Mouse (Mus musculus): Measurements from ENCODE around the gene Dydc2. TPM values are rescaled to one million over a fixed set of nuclear protein-coding genes. Genes with fewer than 3 reads are reported as not detected.

Dydc2 gene
- 0.17 TPM in 1 of 2 replicates, not detected in the other for polyA plus RNA-seq (2015; fragmentation: Nextera tagmentation; extraction: Ambion mirVana)

DNA sequence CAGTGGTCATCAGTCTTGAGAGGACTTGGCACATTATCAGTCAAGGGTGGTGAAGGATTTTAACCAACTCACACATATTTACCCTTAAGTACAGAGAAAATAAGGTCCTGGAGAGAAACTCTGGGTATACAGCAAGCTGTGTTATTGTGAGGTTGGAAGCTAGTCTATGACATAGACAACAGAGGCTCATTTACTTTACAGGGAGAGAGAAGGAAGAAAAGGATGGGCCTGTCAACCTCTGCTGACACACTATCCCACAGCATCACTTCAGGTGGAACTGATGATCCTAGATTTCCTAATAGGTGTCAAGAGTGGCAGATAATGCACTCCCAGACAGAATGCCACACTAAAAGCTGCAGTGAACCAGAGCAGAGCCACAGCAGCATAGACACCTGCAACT lies at the start of gene Dydc2:
Gene Dydc2, minus strand, starts transcription at position 101 of the 400 bp plus-strand sequence.
- Histone ChIP-seq H3K27ac (ENCODE audit: low read length) (no peak within 1 kb of the TSS), H3K27me3 (replicated peaks; ENCODE audit: control insufficient read depth, insufficient read depth, low read length) (no peaks in the 10 kb centered on the region), H3K9ac (ENCODE audit: low read depth, low read length) (no peak within 1 kb of the TSS), H3K4me2 (ENCODE audit: low read depth, low read length) (no peak within 1 kb of the TSS), H3K9me3 (ENCODE audit: control insufficient read depth, low read length) (no peaks in the 10 kb centered on the region), H3K4me3 (ENCODE audit: low read length) (no peak within 1 kb of the TSS), H3K36me3 (ENCODE audit: control insufficient read depth, insufficient read depth, low read length) (no peaks in the 10 kb centered on the region), H3K4me1 (ENCODE audit: control insufficient read depth, insufficient read depth, low read length) (peaks cover 4% of the 10 kb centered on the region; the same call in 1 of the 2 replicates)
- ATAC-seq: no peak

DNA sequence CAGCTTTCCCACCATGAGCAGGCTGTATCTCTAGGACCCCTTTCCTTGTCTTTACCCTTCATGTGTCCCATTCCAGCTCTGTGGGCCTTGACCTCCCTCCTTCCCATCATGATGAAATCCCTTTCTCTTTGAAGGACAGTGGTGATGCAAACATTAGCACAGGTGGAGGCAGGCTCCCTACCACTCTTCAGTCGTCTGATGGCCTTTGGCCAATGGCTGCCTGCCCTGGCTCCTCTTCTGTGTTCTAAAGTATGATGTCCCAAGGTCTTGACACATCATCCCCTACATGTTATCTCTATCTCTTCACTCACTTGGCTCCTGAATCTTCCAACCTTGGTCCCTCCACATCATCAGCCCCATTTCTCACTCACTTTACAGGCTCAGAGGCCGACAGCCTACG lies 47.3 kb upstream of the Dydc2 start:
- Histone ChIP-seq H3K27ac (ENCODE audit: low read length) (no peak overlapping the region), H3K4me1 (ENCODE audit: control insufficient read depth, insufficient read depth, low read length) (no peaks in the 10 kb centered on the region), H3K4me3 (ENCODE audit: low read length) (no peak overlapping the region), H3K36me3 (ENCODE audit: control insufficient read depth, insufficient read depth, low read length) (no peaks in the 10 kb centered on the region), H3K9ac (ENCODE audit: low read depth, low read length) (no peak overlapping the region), H3K9me3 (ENCODE audit: control insufficient read depth, low read length) (no peaks in the 10 kb centered on the region), H3K4me2 (ENCODE audit: low read depth, low read length) (no peak overlapping the region), H3K27me3 (replicated peaks; ENCODE audit: control insufficient read depth, insufficient read depth, low read length) (no peaks in the 10 kb centered on the region)
- ATAC-seq: no peak
- WGBS: 83% methylated on average over 3 of the region's 3 CpGs

DNA sequence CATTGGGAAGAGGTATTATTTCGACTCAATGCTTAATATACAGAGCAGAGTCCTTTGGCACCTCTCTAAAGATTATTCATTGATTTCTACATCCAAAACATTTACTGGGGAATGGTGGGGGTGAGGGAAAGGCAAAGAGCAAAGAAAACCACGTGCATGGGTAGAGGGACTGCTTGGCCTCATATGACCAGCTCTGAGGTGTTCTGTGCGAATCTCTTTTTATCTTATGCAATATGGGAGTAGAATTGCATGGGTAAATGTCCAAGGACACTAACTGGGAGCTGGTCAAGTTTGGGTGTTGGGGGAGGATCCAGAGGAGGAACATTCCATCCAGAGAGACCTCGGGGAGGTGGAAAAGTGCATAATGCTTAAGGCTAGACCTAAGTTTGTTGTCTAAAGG lies 43.9 kb upstream of the Dydc2 start:
- Histone ChIP-seq H3K36me3 (ENCODE audit: control insufficient read depth, insufficient read depth, low read length) (no peaks in the 10 kb centered on the region), H3K27ac (ENCODE audit: low read length) (no peak overlapping the region), H3K9me3 (ENCODE audit: control insufficient read depth, low read length) (no peaks in the 10 kb centered on the region), H3K27me3 (replicated peaks; ENCODE audit: control insufficient read depth, insufficient read depth, low read length) (no peaks in the 10 kb centered on the region), H3K4me3 (ENCODE audit: low read length) (no peak overlapping the region), H3K9ac (ENCODE audit: low read depth, low read length) (no peak overlapping the region), H3K4me1 (ENCODE audit: control insufficient read depth, insufficient read depth, low read length) (no peaks in the 10 kb centered on the region), H3K4me2 (ENCODE audit: low read depth, low read length) (no peak overlapping the region)
- WGBS: 71% methylated on average over 4 of the region's 4 CpGs
- ATAC-seq: no peak

DNA sequence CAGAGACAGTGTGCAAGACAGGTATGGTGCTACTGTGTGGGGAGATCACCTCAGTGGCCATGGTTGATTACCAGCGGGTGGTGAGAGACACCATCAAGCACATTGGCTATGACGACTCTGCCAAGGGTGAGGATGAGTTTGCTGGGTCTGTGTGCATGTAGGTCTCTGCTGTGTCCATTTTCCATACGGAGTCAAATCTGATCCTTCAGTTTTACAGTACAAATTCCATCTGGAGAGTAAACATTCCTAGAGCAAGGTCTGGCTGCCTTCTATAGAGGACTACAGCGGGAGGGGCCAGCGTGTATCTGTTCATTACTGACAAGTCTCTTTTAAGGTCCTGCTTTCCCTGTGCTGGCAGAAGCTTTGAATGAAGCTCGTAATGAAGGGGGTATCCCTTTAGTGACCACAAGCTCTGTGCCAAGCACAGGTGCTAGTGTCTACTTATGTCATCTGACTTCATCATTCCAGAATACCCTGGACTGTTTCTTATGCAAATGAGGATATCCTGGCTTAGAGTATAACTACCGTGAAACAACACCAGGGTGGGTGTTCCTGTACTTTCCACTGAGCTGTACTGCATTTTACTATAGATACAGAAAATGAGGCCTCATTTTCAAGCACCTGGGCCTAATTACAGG lies 42.1 kb upstream of the Dydc2 start:
- H3K9me3 ChIP-seq (ENCODE audit: control insufficient read depth, low read length): no peaks in the 10 kb centered on the region
- no peak overlapping the region for H3K9ac ChIP-seq (ENCODE audit: low read depth, low read length)
- H3K27ac ChIP-seq (ENCODE audit: low read length): no peak overlapping the region
- ATAC-seq: no peak
- no peaks in the 10 kb centered on the region for H3K4me1 ChIP-seq (ENCODE audit: control insufficient read depth, insufficient read depth, low read length)
- no peaks in the 10 kb centered on the region for H3K36me3 ChIP-seq (ENCODE audit: control insufficient read depth, insufficient read depth, low read length)
- no peak overlapping the region for H3K4me3 ChIP-seq (ENCODE audit: low read length)
- WGBS: 80% methylated on average over 7 of the region's 7 CpGs
- no peak overlapping the region for H3K4me2 ChIP-seq (ENCODE audit: low read depth, low read length)
- no peaks in the 10 kb centered on the region for H3K27me3 ChIP-seq (replicated peaks; ENCODE audit: control insufficient read depth, insufficient read depth, low read length)

DNA sequence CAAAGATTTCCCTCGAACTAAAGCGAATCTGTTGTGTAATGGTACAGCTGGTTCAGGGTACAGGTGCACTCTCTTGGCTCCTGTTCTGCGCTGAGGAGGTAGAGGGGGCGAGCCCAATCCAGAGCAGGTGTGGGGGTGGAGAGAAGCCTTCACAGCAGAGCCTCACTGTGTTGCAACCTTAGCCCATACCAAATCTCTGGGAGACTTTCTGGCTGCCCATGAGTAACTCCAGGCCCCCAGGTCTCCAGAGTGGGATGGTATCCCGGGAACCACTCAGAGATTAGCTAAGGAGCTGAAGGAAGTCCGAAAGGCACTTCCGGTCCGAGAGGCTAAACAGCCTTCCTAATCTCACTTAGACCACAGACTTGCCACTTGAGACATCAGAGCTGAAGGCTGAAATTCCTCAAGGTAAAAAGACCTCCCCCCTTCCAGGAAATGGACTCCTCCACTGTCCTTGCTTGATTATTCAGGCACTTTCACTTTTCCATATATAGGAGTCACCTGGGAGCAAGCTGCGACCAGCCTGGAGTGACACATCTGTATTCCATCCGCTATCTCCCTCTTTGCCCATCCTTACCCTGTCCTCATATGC lies 35.9 kb upstream of the Dydc2 start, which contains the start of gene Mat1a:
Gene Mat1a, plus strand, starts transcription at position 183 of the 592 bp plus-strand sequence.
- no peak within 1 kb of the TSS for H3K4me2 ChIP-seq (ENCODE audit: low read depth, low read length)
- WGBS: 72% methylated on average over 10 of the region's 10 CpGs
- no peaks in the 10 kb centered on the region for H3K36me3 ChIP-seq (ENCODE audit: control insufficient read depth, insufficient read depth, low read length)
- no peak within 1 kb of the TSS for H3K27ac ChIP-seq (ENCODE audit: low read length)
- peak; percentile 64 for ATAC-seq
- no peak within 1 kb of the TSS for H3K9ac ChIP-seq (ENCODE audit: low read depth, low read length)
- H3K27me3 ChIP-seq (replicated peaks; ENCODE audit: control insufficient read depth, insufficient read depth, low read length): no peaks in the 10 kb centered on the region
- no peaks in the 10 kb centered on the region for H3K4me1 ChIP-seq (ENCODE audit: control insufficient read depth, insufficient read depth, low read length)
- no peak within 1 kb of the TSS for H3K4me3 ChIP-seq (ENCODE audit: low read length)
- H3K9me3 ChIP-seq (ENCODE audit: control insufficient read depth, low read length): no peaks in the 10 kb centered on the region

DNA sequence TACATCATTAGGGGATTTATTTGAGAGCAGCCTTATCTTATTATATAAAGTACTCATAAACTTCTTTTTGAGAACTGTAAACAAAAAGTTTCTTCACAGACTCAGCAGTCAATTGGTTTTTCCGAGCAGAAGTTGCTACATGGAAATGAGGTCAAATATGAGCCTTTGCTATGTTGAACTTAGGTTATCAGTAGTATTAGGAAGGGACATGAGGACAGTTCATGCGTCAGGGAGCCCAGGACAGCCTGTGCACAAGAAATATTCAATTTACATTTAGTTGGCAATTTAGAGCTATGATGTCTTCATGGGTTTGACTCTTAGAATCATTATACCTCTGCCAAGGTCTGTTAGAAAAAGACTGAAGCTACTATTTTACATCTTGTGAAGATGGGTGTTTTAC lies 33.3 kb upstream of the Dydc2 start:
- no peak for ATAC-seq
- no peaks in the 10 kb centered on the region for H3K27me3 ChIP-seq (replicated peaks; ENCODE audit: control insufficient read depth, insufficient read depth, low read length)
- 56% methylated on average over 2 of the region's 2 CpGs for WGBS
- no peak overlapping the region for H3K4me3 ChIP-seq (ENCODE audit: low read length)
- H3K4me1 ChIP-seq (ENCODE audit: control insufficient read depth, insufficient read depth, low read length): no peaks in the 10 kb centered on the region
- H3K9ac ChIP-seq (ENCODE audit: low read depth, low read length): no peak overlapping the region
- H3K9me3 ChIP-seq (ENCODE audit: control insufficient read depth, low read length): no peaks in the 10 kb centered on the region
- H3K36me3 ChIP-seq (ENCODE audit: control insufficient read depth, insufficient read depth, low read length): no peaks in the 10 kb centered on the region
- no peak overlapping the region for H3K27ac ChIP-seq (ENCODE audit: low read length)
- H3K4me2 ChIP-seq (ENCODE audit: low read depth, low read length): no peak overlapping the region

DNA sequence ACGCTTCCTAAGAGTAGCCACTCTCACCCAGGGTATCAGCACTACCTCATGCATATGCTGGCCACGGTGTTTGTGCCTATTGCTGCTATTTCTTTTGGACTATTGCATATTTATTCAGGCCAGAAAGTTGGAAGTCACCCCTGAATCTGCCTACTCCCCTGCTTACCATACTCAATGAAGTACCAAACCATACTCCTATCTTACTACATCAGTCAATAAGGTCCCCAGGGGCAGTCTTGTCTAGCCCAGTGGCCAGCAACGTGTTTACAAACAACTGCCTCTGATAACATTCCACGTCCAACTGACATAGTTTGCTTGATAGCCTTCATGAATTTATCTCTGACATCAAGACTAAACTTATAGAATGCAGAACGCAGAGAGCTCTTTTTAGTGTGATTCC lies 32.2 kb upstream of the Dydc2 start:
- H3K4me1 ChIP-seq (ENCODE audit: control insufficient read depth, insufficient read depth, low read length): no peaks in the 10 kb centered on the region
- no peak overlapping the region for H3K9ac ChIP-seq (ENCODE audit: low read depth, low read length)
- no peaks in the 10 kb centered on the region for H3K27me3 ChIP-seq (replicated peaks; ENCODE audit: control insufficient read depth, insufficient read depth, low read length)
- no peak overlapping the region for H3K27ac ChIP-seq (ENCODE audit: low read length)
- H3K4me2 ChIP-seq (ENCODE audit: low read depth, low read length): no peak overlapping the region
- no peaks in the 10 kb centered on the region for H3K36me3 ChIP-seq (ENCODE audit: control insufficient read depth, insufficient read depth, low read length)
- H3K9me3 ChIP-seq (ENCODE audit: control insufficient read depth, low read length): no peaks in the 10 kb centered on the region
- WGBS: 73% methylated on average over 5 of the region's 5 CpGs
- ATAC-seq: no peak
- H3K4me3 ChIP-seq (ENCODE audit: low read length): no peak overlapping the region

DNA sequence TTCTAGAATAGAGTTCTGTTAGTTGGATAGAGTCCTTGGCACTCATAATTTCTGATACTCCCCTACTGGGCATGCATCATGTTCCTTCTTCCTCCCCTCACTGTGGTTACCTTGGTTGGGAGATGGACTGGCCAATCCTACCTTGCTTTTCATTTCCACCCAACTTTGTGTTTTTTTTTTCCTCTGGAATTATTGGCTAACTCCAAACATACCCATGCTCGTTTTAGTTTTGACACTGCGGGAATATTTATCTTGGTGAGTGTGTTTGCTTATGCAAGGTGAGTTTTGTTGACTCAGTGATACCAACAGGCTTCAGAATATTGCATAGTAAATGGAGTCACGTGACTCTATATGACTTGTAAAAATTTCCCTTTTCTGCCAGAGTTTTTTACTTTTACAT lies 31.7 kb upstream of the Dydc2 start:
- Histone ChIP-seq H3K9ac (ENCODE audit: low read depth, low read length) (no peak overlapping the region), H3K27me3 (replicated peaks; ENCODE audit: control insufficient read depth, insufficient read depth, low read length) (no peaks in the 10 kb centered on the region), H3K36me3 (ENCODE audit: control insufficient read depth, insufficient read depth, low read length) (no peaks in the 10 kb centered on the region), H3K4me1 (ENCODE audit: control insufficient read depth, insufficient read depth, low read length) (no peaks in the 10 kb centered on the region), H3K4me2 (ENCODE audit: low read depth, low read length) (no peak overlapping the region), H3K27ac (ENCODE audit: low read length) (no peak overlapping the region), H3K4me3 (ENCODE audit: low read length) (no peak overlapping the region), H3K9me3 (ENCODE audit: control insufficient read depth, low read length) (no peaks in the 10 kb centered on the region)
- 64% methylated on average over 3 of the region's 3 CpGs for WGBS
- no peak for ATAC-seq

DNA sequence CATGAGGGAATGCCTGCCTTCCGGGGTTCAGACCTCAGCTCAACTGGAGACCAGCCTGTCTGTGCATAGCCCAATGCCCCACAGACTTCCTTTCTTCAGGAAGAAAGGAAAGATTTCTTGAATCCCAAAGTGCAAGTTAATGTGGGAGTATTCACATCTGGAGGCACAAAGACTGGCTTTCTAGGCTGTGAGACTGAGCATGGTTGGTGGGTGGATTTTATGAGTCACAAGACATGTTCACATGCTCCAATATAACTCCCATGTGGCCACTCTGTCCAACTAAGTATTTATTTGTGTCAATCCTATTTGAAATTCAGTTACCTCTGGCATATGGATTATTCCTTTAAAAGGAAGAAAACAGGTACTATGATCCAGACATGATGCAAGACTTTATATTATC lies 29.7 kb upstream of the Dydc2 start:
- H3K9me3 ChIP-seq (ENCODE audit: control insufficient read depth, low read length): no peaks in the 10 kb centered on the region
- no peak for ATAC-seq
- no peak overlapping the region for H3K9ac ChIP-seq (ENCODE audit: low read depth, low read length)
- H3K27me3 ChIP-seq (replicated peaks; ENCODE audit: control insufficient read depth, insufficient read depth, low read length): no peaks in the 10 kb centered on the region
- H3K36me3 ChIP-seq (ENCODE audit: control insufficient read depth, insufficient read depth, low read length): no peaks in the 10 kb centered on the region
- no peak overlapping the region for H3K27ac ChIP-seq (ENCODE audit: low read length)
- H3K4me2 ChIP-seq (ENCODE audit: low read depth, low read length): no peak overlapping the region
- H3K4me1 ChIP-seq (ENCODE audit: control insufficient read depth, insufficient read depth, low read length): no peaks in the 10 kb centered on the region
- no peak overlapping the region for H3K4me3 ChIP-seq (ENCODE audit: low read length)
- 88% methylated on average over 1 of the region's 1 CpGs for WGBS
